Mouse (Mus musculus): ENCODE measurements at regions not wholly inside any gene's neighbourhood (a gene's known extent, or its start where the extent isn't known, plus 50 kb on each side); places are given as distances from the start of the nearest gene placed in this dataset.

- no peak for DNase-seq
Observed at GRCm38 (mm10) chr10:74722971-74723370, 244.0 kb upstream of the Gnaz start.

- no peak for DNase-seq
Observed at GRCm38 (mm10) chr10:74749446-74749845, 217.5 kb upstream of the Gnaz start.

GRCm38 (mm10) chr10:74750879-74751278, 216.1 kb upstream of the Gnaz start:
- DNase-seq: no peak

- DNase-seq: peak; percentile 4
Observed at GRCm38 (mm10) chr10:74760734-74761133, 206.2 kb upstream of the Gnaz start.

- DNase-seq: no peak
Observed at GRCm38 (mm10) chr10:74789245-74789644, 177.7 kb upstream of the Gnaz start.

GRCm38 (mm10) chr10:74789987-74790386, 177.0 kb upstream of the Gnaz start:
- no peak for DNase-seq

DNA sequence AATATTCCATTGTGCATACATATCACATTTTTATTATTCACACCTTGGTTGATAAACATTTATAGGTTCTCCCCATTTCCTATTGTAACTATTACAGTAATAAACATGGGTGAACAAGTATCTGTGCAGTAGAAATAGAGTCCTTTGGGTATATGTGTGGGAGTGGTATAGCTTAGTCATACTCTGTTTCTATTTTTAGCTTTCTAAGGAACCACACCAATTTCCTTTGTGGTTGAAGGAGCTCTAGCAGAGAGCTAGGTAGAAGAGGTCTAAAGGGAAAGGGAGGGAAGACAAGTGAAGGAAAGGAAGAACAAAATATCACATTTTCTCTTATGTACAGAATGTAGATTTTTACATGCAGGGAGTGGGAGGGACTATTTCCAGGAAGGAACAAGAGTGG, 143.6 kb upstream of the Gnaz start:
- no peak for DNase-seq

GRCm38 (mm10) chr10:74834359-74834758, 132.6 kb upstream of the Gnaz start:
- no peak for DNase-seq

GRCm38 (mm10) chr10:74848372-74848771, 118.6 kb upstream of the Gnaz start:
- DNase-seq: peak; percentile 84

DNA sequence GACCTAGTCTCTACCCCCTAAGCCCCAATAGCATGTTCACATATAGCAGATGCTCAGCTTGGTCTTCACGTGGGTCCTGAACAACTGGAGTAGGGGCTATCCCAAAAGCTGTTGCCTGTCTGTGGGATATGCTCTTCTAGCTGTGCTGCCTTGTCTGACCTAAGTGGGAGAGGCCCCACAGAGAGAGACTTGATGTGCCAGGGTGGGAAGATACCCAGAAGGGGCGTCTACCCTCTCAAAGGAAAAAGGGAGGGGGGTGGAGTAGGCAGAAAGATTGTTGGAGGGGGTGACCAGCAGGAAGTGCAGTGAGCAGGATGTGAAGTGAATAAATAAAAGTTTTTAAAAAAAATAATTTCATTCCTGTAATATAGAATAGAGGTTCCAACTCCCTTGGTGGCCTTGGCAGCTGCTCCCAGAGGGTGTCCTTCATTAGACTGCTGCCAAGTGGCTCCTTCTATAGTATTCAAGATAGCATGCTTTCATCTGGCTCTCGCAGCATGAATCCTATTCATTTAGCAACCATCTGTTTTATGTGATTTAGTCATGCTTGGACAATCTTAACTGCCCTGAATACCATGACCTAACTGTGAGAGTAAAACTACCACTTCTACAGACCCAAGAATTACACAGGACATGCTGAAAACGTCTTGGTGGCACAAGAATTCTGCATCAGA, 111.8 kb upstream of the Gnaz start:
- no peak for DNase-seq

Measured in embryo, embryonic 11 days (tissue).